ENCODE assay signal across 29 mouse cellular contexts in the genomic region with DNA sequence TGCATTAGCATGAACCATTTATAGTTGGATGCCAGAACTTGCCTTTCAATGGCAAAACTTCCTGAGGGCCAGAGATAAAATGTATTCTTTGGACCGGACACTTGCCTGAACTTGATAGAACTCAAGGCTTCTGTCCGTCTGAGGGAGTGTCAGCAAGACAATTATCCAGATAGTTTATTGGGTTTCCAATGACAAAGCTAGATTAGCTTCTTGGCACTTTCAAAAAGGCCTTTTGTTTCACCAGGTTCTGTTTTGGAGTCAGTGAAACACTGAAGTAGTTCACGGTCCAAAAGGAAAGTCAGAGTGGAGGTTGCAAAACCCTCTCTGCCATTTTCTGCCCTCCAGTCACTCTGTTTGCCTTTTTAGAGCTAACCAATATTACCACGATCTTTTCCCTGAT. TPM values are rescaled to one million over a fixed set of nuclear protein-coding genes. Genes with fewer than 3 reads are reported as not detected.
"Had no signal": no experiment of that assay in that cellular context is flagged by ENCODE, and none has a peak within 500 bp of the region (broad histone marks: within the 10 kb centered on the region; RNA-seq: fewer than 3 reads in every experiment).

No protein-coding gene starts in this region.

- H3K36me3 ChIP-seq: limb, embryonic 15.5 days; midbrain, embryonic 13.5 days; neural tube, embryonic 12.5 days had no signal

- H3K27ac ChIP-seq: kidney, postnatal 0 days; limb, embryonic 15.5 days; liver, embryonic 14.5 days; macrophage; midbrain, embryonic 13.5 days; neural tube, embryonic 12.5 days; stomach, postnatal 0 days had no signal

- H3K4me3 ChIP-seq: limb, embryonic 15.5 days; midbrain, embryonic 13.5 days; neural tube, embryonic 12.5 days had no signal

- DNase-seq: kidney, adult 2 months; kidney, postnatal 25 days; liver, postnatal 0 days; lung, embryonic 14.5 days; right cerebral cortex, adult 18-20 months; right cerebral cortex, postnatal 14 days; right cerebral cortex, postnatal 4 days; thymus, adult 18-20 months; thymus, postnatal 36 days had no signal

- H3K9me3 ChIP-seq: limb, embryonic 15.5 days; midbrain, embryonic 13.5 days; neural tube, embryonic 12.5 days had no signal

- ATAC-seq: intestine, postnatal 0 days; liver, postnatal 0 days; lung, postnatal 0 days; midbrain, embryonic 13.5 days had no signal

- H3K4me2 ChIP-seq: limb, embryonic 15.5 days; liver, embryonic 11.5 days; lung, embryonic 14.5 days; midbrain, embryonic 13.5 days; neural tube, embryonic 12.5 days had no signal

- H3K4me1 ChIP-seq: limb, embryonic 15.5 days; midbrain, embryonic 13.5 days; neural tube, embryonic 12.5 days had no signal

- H3K27me3 ChIP-seq: limb, embryonic 15.5 days; midbrain, embryonic 13.5 days; neural tube, embryonic 12.5 days had no signal

- H3K9ac ChIP-seq: limb, embryonic 15.5 days; liver, embryonic 14.5 days; liver, postnatal 0 days; lung, embryonic 14.5 days; midbrain, embryonic 13.5 days; neural tube, embryonic 12.5 days had no signal

RNA-seq across cellular contexts. Expression of a gene that starts 48.1 kb away (rescaled TPM):
- total RNA-seq: layer of hippocampus, adult 8-10 months; left cerebral cortex, adult 18-20 months; left cerebral cortex, postnatal 25 days; megakaryocyte, adult 5-6 weeks; midbrain, postnatal 0 days had no signal
- polyA plus RNA-seq: intestine, embryonic 14.5 days; intestine, postnatal 0 days; kidney, adult 2 months; kidney, embryonic 14.5 days; kidney, postnatal 0 days; large intestine, adult 2 months; limb, embryonic 11.5 days; limb, embryonic 15.5 days; liver, embryonic 11.5 days; liver, embryonic 14.5 days; liver, postnatal 0 days; lung, embryonic 14.5 days; lung, postnatal 0 days; macrophage; midbrain, embryonic 13.5 days; neural tube, embryonic 12.5 days; stomach, embryonic 14.5 days; stomach, postnatal 0 days had no signal
